Mouse (Mus musculus) skeletal muscle tissue, adult 2 months (tissue): ENCODE results near the gene Htatip2.
A peak's percentile ranks its signal among the peaks of the same experiment; 100 is the strongest.

Experiments
- DNase-seq: peaks from one replicate; pipeline ENCODE4 v3.0.0-alpha.2; 2012; ENCODE audit warnings: low read depth, low spot score

Htatip2 gene

GRCm38 (mm10) chr7:49786618-49787382 is 27.9 kb downstream of the Htatip2 start:
- peak; percentile 45 for DNase-seq

DNA sequence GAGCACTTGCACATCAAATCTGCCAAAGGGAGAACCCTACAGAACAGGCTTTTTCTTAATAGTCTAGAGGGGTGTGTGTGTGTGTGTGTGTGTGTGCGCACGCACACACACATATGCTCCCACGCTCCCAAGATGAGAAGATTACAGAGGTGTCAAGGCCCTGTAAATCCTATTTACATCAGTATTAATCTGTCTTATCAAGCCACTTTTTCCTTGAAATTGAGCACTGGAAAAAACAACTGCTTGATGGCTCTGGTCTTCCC is 28.4 kb downstream of the Htatip2 start:
- DNase-seq: no peak

- DNase-seq: no peak
Observed at GRCm38 (mm10) chr7:49794304-49794703, 35.4 kb downstream of the Htatip2 start.

GRCm38 (mm10) chr7:49797171-49797570 is 38.3 kb downstream of the Htatip2 start:
- no peak for DNase-seq

GRCm38 (mm10) chr7:49803511-49803910 is 44.6 kb downstream of the Htatip2 start:
- DNase-seq: no peak

- no peak for DNase-seq
Observed at GRCm38 (mm10) chr7:49804638-49805165, 45.8 kb downstream of the Htatip2 start.

DNA sequence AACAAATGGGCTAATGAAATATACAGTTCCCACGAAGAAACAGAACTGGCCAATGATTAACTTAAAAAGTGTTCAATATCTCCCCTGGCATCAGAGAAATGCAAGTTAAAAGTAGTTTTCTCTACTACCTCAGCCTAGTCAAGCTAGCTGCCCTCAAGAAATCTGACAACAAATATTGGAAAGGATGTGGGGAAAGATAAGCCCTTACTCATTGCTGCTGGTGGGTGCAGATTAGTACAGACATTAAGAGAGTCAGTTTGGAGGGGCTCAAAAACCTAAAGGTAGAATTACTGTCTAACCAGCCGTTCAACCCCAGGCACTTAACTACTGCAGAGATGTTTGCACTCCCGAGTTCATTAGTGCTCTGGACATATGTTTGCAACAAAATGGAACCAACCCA is 46.7 kb downstream of the Htatip2 start:
- DNase-seq: no peak

DNA sequence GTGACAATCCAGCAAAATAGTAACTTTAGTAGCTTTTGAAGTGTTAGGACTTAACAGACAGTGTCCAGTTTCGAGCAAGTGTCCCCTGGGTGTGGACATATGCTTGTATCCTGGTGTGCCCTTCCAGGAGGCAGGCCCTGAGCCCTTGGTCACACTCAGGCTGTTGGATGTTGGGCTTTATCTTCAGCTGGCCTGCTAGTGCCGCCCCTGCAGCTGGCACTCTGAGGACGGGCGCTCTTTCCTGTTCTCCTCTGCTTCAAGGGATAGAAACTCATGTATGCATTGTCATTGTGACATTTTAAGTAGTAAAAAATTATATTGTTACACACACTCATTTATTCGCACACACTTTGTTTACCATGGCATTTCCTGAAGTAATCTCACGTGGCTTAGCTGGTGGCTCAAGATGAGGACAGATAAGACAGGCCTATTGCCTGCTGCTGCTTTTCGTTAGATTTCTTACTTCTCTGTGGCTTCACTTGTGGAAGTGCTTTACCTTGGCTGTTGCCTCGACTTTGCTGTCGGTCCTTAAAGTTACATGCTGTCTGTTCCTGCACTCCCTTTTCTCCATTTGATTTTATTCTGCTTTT is 48.3 kb downstream of the Htatip2 start:
- no peak for DNase-seq

DNA sequence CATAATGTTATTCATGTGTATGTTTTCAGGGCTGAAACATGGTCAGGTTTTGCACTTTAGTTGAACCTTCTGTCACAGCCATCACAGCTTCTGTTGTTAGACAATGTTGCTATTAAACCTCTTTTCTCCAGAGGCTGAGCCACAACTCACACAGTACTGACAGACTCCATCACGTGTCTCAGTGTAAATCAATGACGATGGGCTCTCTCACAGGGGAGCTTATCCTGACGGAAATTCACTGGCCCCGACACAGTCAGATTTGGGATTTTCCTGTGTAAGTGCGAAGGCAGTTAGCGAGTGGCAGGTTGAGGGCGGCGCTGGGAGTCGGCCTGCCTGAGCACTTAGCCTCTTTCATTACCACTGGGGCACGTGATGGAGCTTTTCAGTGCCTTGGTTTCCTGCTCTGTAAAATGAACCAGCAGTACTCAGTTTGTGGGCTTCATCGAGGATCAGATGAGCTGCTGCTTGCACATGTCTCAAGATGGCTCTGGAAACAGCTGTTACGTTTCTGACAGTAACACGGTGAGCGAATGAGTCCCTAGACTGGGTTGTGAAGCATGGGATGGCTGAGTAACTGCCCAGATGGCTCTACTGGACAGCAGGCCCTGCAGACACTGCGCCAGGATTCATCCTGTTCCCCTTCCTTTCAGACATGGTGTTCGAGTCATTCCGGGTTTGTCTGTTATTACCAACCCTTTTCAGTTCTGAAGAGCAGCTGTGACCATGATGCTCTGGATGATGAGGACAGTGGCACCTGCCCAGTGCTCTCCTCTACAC is 49.1 kb downstream of the Htatip2 start:
- DNase-seq: no peak

- no peak for DNase-seq
Observed at GRCm38 (mm10) chr7:49809100-49809499, 50.2 kb downstream of the Htatip2 start.

DNA sequence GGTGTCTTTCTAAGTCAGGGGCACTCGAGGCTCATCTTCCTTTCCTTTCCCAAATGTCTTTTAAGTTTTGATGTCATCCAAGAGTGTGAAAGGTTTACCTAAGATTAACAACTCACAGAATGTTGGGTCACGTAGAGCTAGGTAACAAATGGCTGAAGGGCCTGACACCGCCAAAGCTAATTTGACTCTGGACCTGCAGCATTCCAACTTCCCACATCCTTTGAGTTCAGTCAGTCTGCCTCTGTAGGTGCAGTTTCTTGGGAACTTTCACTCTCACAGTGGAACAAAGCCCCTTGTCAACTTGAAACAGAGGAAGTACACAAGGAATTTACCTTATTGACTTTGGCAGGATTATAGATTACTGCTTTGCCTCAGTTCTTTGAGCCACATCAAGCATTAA is 50.6 kb downstream of the Htatip2 start:
- no peak for DNase-seq

DNA sequence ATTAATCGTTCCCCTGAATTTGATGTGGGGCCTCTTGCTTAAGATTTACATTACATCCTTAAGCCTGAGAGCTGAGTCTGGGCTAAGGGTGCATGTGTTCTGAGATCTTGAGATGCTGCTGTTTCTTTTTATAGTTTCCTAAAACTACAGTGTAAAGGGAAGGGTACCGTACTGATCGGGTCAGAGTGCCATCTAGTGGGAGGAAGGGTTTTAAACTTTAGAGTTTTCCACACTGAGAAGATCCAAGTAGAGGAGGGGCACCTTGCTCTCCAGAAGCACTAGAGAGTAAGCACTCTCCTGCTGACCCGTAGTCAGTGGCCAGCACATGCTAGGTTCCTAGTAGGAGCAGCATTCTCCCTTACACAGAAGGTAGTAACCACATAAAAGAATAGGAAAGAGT is 52.4 kb downstream of the Htatip2 start:
- DNase-seq: no peak

GRCm38 (mm10) chr7:49819393-49819792 is 60.5 kb downstream of the Htatip2 start:
- DNase-seq: no peak

DNA sequence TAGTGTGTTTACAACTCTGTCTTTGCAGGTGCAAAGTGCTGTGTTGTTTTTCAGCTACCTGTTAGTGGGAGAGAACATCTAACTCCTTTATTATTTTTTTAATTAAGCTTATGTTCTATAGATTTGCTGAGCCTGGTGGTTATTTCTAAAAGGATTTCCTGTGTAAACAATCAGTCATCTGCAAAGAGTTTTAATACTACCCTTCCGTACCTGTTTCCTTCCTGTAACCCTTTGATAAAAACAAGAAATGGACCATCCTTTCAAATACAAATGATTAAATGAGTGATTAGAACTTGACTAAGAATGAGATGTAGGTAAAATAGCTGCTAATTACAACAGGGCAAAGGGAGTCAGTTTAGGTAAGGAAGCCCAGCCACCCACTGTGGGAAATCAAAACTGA is 62.5 kb downstream of the Htatip2 start:
- no peak for DNase-seq

- no peak for DNase-seq
Observed at GRCm38 (mm10) chr7:49822028-49822427, 63.1 kb downstream of the Htatip2 start.
